Comparison of ENCODE assay signal across 31 mouse cellular contexts in genomic region chr19:20881205-20881604, GRCm38 (mm10).
DNase-seq lines count a peak whose midpoint lies in the region; ATAC-seq and TF ChIP-seq lines count a peak whose summit lies in the region.
"Had no signal": no experiment of that assay in that cellular context is flagged by ENCODE, and none has a peak within 500 bp of the region (broad histone marks: within the 10 kb centered on the region; RNA-seq: fewer than 3 reads in every experiment).

No protein-coding gene starts in this region.

- no peaks in the 10 kb centered on the region for H3K79me2 ChIP-seq in liver, adult 2 months (ENCODE audit: control insufficient read depth, insufficient read depth, low read length)

- TF ChIP-seq POLR2A in liver, adult 2 months (IDR thresholded peaks at IDR 0.05; ENCODE audit: extremely low read depth, insufficient read depth, low read length), result no peak

- DNase-seq in cerebellum, postnatal 10 days, result peak; percentile 4 to 13
- DNase-seq in cerebellum, postnatal 14 days, result no peak
- DNase-seq in liver, adult 2 months (ENCODE audit: extremely low read depth, low read depth, low spot score), result peak; percentile 45
- no peak for DNase-seq in liver, postnatal 0 days
- DNase-seq in layer of hippocampus, postnatal 14 days (ENCODE audit: low spot score in 2 of 2), result no peak
- no peak for DNase-seq in urinary bladder, postnatal 14 days (ENCODE audit: low spot score)
- DNase-seq: adrenal gland, adult 8-10 months; adrenal gland, postnatal 36 days; B cell, adult 2 months; cerebellum, adult 18-20 months; cerebellum, adult 9-10 months; cerebellum, postnatal 36 days; embryo, embryonic 11 days; gastrocnemius, adult 2 months; gastrocnemius, postnatal 14 days; heart, adult 18-20 months; heart, postnatal 10 days; heart, postnatal 36 days had no signal

- H3K4me2 ChIP-seq in liver, postnatal 0 days (ENCODE audit: low read depth, low read length), result no peak overlapping the region
- H3K4me2 ChIP-seq: embryonic facial prominence, embryonic 13.5 days; forebrain, embryonic 12.5 days; forebrain, embryonic 15.5 days; heart, embryonic 12.5 days; heart, embryonic 15.5 days; hindbrain, embryonic 13.5 days had no signal

- no peak overlapping the region for H3K4me3 ChIP-seq in liver, adult 2 months (ENCODE audit: insufficient read depth, low read depth, low read length)
- H3K4me3 ChIP-seq in liver, postnatal 0 days (ENCODE audit: low read depth, low read length), result no peak overlapping the region
- H3K4me3 ChIP-seq: embryonic facial prominence, embryonic 10.5 days; embryonic facial prominence, embryonic 13.5 days; erythroblast, embryonic 14.5 days; forebrain, embryonic 12.5 days; forebrain, embryonic 15.5 days; gastrocnemius, adult 2 months; heart, embryonic 12.5 days; heart, embryonic 15.5 days; hindbrain, embryonic 10.5 days; hindbrain, embryonic 13.5 days had no signal

- TF ChIP-seq EP300 in liver, postnatal 0 days (IDR thresholded peaks at IDR 0.05; ENCODE audit: low read depth), result no peak

- 32% methylated on average over 2 of the region's 2 CpGs for WGBS in liver, adult 2 months
- WGBS in liver, postnatal 0 days (ENCODE audit: insufficient replicate concordance), result 28% methylated on average over 2 of the region's 2 CpGs

- H3K4me1 ChIP-seq in liver, adult 2 months (ENCODE audit: control insufficient read depth, insufficient read depth, low read length), result no peaks in the 10 kb centered on the region
- H3K4me1 ChIP-seq in liver, postnatal 0 days (ENCODE audit: insufficient read depth), result no peaks in the 10 kb centered on the region
- H3K4me1 ChIP-seq: embryonic facial prominence, embryonic 10.5 days; embryonic facial prominence, embryonic 13.5 days; forebrain, embryonic 12.5 days; heart, embryonic 12.5 days; heart, embryonic 15.5 days; hindbrain, embryonic 10.5 days; hindbrain, embryonic 13.5 days had no signal

- no peaks in the 10 kb centered on the region for H3K36me3 ChIP-seq in liver, adult 2 months (ENCODE audit: control insufficient read depth, insufficient read depth, low read length)
- no peaks in the 10 kb centered on the region for H3K36me3 ChIP-seq in liver, postnatal 0 days (replicated peaks; ENCODE audit: insufficient read depth, low read length)
- H3K36me3 ChIP-seq: embryonic facial prominence, embryonic 10.5 days; embryonic facial prominence, embryonic 13.5 days; forebrain, embryonic 12.5 days; forebrain, embryonic 15.5 days; G1E; heart, embryonic 12.5 days; heart, embryonic 15.5 days; hindbrain, embryonic 10.5 days; hindbrain, embryonic 13.5 days had no signal

- no peaks in the 10 kb centered on the region for H3K9me3 ChIP-seq in liver, postnatal 0 days (ENCODE audit: low read length)
- H3K9me3 ChIP-seq: embryonic facial prominence, embryonic 10.5 days; embryonic facial prominence, embryonic 13.5 days; forebrain, embryonic 12.5 days; forebrain, embryonic 15.5 days; G1E; heart, embryonic 12.5 days; heart, embryonic 15.5 days; hindbrain, embryonic 10.5 days; hindbrain, embryonic 13.5 days had no signal

- TF ChIP-seq CTCF in liver, adult 2 months (IDR thresholded peaks at IDR 0.05; ENCODE audit: low read depth, low read length), result no peak
- TF ChIP-seq CTCF in liver, postnatal 0 days (IDR thresholded peaks at IDR 0.05; ENCODE audit: low read depth), result no peak

- H3K9ac ChIP-seq in liver, adult 2 months (ENCODE audit: low read depth, low read length), result no peak overlapping the region
- H3K9ac ChIP-seq in liver, postnatal 0 days (replicated peaks), result no peak overlapping the region
- H3K9ac ChIP-seq: embryonic facial prominence, embryonic 13.5 days; forebrain, embryonic 12.5 days; forebrain, embryonic 15.5 days; heart, embryonic 12.5 days; heart, embryonic 15.5 days; hindbrain, embryonic 13.5 days had no signal

- no peak overlapping the region for H3K27ac ChIP-seq in liver, adult 2 months (replicated peaks; ENCODE audit: insufficient read depth, low read depth, low read length)
- no peak overlapping the region for H3K27ac ChIP-seq in liver, postnatal 0 days (ENCODE audit: low read depth)
- H3K27ac ChIP-seq: embryonic facial prominence, embryonic 10.5 days; embryonic facial prominence, embryonic 13.5 days; forebrain, embryonic 12.5 days; forebrain, embryonic 15.5 days; gastrocnemius, adult 2 months; heart, embryonic 15.5 days; hindbrain, embryonic 10.5 days; hindbrain, embryonic 13.5 days had no signal

- H3K27me3 ChIP-seq in liver, adult 2 months (ENCODE audit: control insufficient read depth, insufficient read depth, low read length), result no peaks in the 10 kb centered on the region
- H3K27me3 ChIP-seq in liver, postnatal 0 days (ENCODE audit: insufficient read depth, low read length), result no peaks in the 10 kb centered on the region
- H3K27me3 ChIP-seq: CH12.LX; embryonic facial prominence, embryonic 13.5 days; forebrain, embryonic 12.5 days; forebrain, embryonic 15.5 days; heart, embryonic 12.5 days; heart, embryonic 15.5 days; hindbrain, embryonic 13.5 days had no signal

- ATAC-seq in liver, postnatal 0 days, result no peak
- ATAC-seq in megakaryocyte, adult 5-6 weeks (ENCODE audit: poor library complexity, severe bottlenecking), result peak; percentile 67
- ATAC-seq: forebrain, embryonic 15.5 days; hindbrain, embryonic 16.5 days had no signal

Comparison
In these comparisons a context has a peak if more than half of its experiments do, and no peak if none do; other contexts are left out.
1. DNase-seq: peak in cerebellum, postnatal 10 days (2 of 2) and liver, adult 2 months (single experiment); none in cerebellum, postnatal 14 days (0 of 2), liver, postnatal 0 days (single experiment), layer of hippocampus, postnatal 14 days (0 of 2) and urinary bladder, postnatal 14 days (single experiment).